Mouse (Mus musculus) forebrain, embryonic 16.5 days (tissue): ENCODE measurements around the gene Slc23a4. TPM values are rescaled to one million over a fixed set of nuclear protein-coding genes. Genes with fewer than 3 reads are reported as not detected.
A peak's percentile ranks its signal among the peaks of the same experiment; 100 is the strongest.

Source experiments
- ATAC-seq: fragments of 200-750 bp; cut with Nextera tagmentation; 2 replicates; pipeline ENCODE4 v1.8.0; 2017; ENCODE audit warnings: mild to moderate bottlenecking, moderate library complexity
- H3K27ac ChIP-seq: fragments of 300-500 bp; sonication (generic); 2 replicates; pipeline ENCODE4 v1.5.1; 2014; ENCODE audit warnings: low read length, control low read depth
- H3K27me3 ChIP-seq: fragments of 300-500 bp; sonication (generic); replicated peaks from 2 replicates; pipeline ENCODE4 v1.6.1; 2014; ENCODE audit warnings: low read length; ENCODE audit not compliant: control insufficient read depth, insufficient read depth
- H3K36me3 ChIP-seq: fragments of 300-500 bp; sonication (generic); 2 replicates; pipeline ENCODE4 v1.6.1; 2014; ENCODE audit not compliant: control insufficient read depth, insufficient read depth
- H3K4me1 ChIP-seq: fragments of 300-500 bp; sonication (generic); replicated peaks from 2 replicates; pipeline ENCODE4 v1.6.1; 2014; ENCODE audit warnings: low read length; ENCODE audit not compliant: control insufficient read depth, insufficient read depth
- H3K4me2 ChIP-seq: fragments of 300-500 bp; sonication (generic); 2 replicates; pipeline ENCODE4 v1.6.1; 2014; ENCODE audit warnings: mild to moderate bottlenecking, low read length, control low read depth
- H3K4me3 ChIP-seq: fragments of 300-500 bp; sonication (generic); replicated peaks from 2 replicates; pipeline ENCODE4 v1.5.1; 2014; ENCODE audit warnings: mild to moderate bottlenecking, low read length, control low read depth
- H3K9ac ChIP-seq: fragments of 300-500 bp; sonication (generic); replicated peaks from 2 replicates; pipeline ENCODE4 v1.6.1; 2014; ENCODE audit warnings: low read depth, low read length, control low read depth
- H3K9me3 ChIP-seq: fragments of 300-500 bp; sonication (generic); 2 replicates; pipeline ENCODE4 v1.6.1; 2016; ENCODE audit warnings: low read length; ENCODE audit not compliant: control insufficient read depth
- WGBS: fragments of 180-500 bp; shearing (Covaris S2); extraction: QIAGEN DNeasy Blood & Tissue Kit; methylation state at CpG from one replicate; pipeline ENCODE4 v1.1.7; 2014; 5-methylcytosine and 5-hydroxymethylcytosine counted together
- polyA plus RNA-seq: library from polyadenylated mRNA; unstranded; fragments of >200 nt; fragmentation: Nextera tagmentation; extraction: Ambion mirVana; gene quantifications from 2 replicates; pipeline ENCODE4 v1.2.1, GENCODE M21; 2015

The Slc23a4 gene
- polyA plus RNA-seq = 0.76 and 0.85 TPM in 2 replicates

- H3K27ac ChIP-seq = no peak within 1 kb of the TSS
- H3K4me1 ChIP-seq = peaks cover 6% of the 10 kb centered on the region
- peak within 1 kb of the TSS; percentile 39 for H3K4me2 ChIP-seq
- H3K36me3 ChIP-seq = no peaks in the 10 kb centered on the region
- H3K4me3 ChIP-seq = no peak within 1 kb of the TSS
- 12% methylated on average over 20 of the region's 20 CpGs for WGBS
- no peaks in the 10 kb centered on the region for H3K27me3 ChIP-seq
- peak; percentile 45 for ATAC-seq
- H3K9me3 ChIP-seq = no peaks in the 10 kb centered on the region
- peak within 1 kb of the TSS; percentile 14; the same call in 1 of the 2 replicates for H3K9ac ChIP-seq
Measured at GRCm38 (mm10) chr6:34988081-34988761, at the start of gene Slc23a4. Gene Slc23a4, minus strand, starts transcription at chr6:34988404.

- no peaks in the 10 kb centered on the region; the same call in 1 of the 2 replicates for H3K36me3 ChIP-seq
- H3K9ac ChIP-seq = no peak overlapping the region
- H3K9me3 ChIP-seq = no peaks in the 10 kb centered on the region
- no peaks in the 10 kb centered on the region for H3K4me1 ChIP-seq
- no peaks in the 10 kb centered on the region for H3K27me3 ChIP-seq
- no peak overlapping the region for H3K4me2 ChIP-seq
- no peak overlapping the region for H3K4me3 ChIP-seq
- 92% methylated on average over 11 of the region's 11 CpGs for WGBS
- no peak overlapping the region for H3K27ac ChIP-seq
- ATAC-seq = no peak
Measured at GRCm38 (mm10) chr6:35033341-35033740, 45.1 kb upstream of the Slc23a4 start.

DNA sequence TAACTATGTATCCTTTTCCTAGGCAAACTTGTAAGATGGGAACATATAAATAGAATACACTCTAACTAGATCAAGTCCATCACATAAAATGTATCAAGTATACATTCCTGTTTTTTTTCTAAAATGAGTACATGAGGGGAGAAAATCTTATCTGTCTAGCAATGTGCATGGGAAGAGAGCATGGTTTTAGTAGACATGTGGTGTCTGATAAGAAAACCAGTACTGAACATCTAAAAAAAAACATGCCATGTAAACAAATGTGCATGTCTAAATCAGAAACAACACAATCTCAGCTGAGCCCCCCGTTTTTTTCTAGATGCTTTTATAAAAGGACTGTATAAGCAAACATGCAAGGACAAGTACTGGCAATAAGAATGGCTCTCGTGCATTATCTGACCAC is 44.5 kb upstream of the Slc23a4 start:
- no peak overlapping the region for H3K9ac ChIP-seq
- WGBS = 91% methylated on average over 2 of the region's 2 CpGs
- H3K27ac ChIP-seq = no peak overlapping the region
- no peak overlapping the region for H3K4me3 ChIP-seq
- no peaks in the 10 kb centered on the region for H3K27me3 ChIP-seq
- no peaks in the 10 kb centered on the region for H3K9me3 ChIP-seq
- no peak overlapping the region for H3K4me2 ChIP-seq
- H3K4me1 ChIP-seq = no peaks in the 10 kb centered on the region
- no peaks in the 10 kb centered on the region; the same call in 1 of the 2 replicates for H3K36me3 ChIP-seq
- ATAC-seq = no peak

DNA sequence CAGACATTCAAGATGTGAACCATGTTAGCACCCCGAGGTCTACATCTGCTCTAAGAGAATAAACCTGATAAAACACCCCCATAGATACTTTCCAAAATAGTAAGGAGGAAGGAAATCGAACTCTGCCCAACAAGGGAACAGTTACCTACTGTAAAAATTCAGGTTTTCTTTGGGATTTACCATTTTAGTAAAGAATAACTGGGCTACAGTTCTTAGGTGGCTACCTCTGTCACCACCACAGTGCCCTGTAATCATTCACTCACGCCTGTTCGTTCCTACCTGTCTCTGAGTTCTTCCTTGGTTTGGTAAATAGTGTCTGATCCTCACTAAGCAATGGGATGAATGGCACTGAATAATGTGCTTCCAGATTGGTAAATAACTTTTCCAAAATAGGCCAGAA is 42.6 kb upstream of the Slc23a4 start:
- WGBS = 96% methylated on average over 4 of the region's 4 CpGs
- H3K4me2 ChIP-seq = no peak overlapping the region
- no peak overlapping the region for H3K4me3 ChIP-seq
- H3K27ac ChIP-seq = no peak overlapping the region
- no peak overlapping the region for H3K9ac ChIP-seq
- peaks cover 4% of the 10 kb centered on the region for H3K4me1 ChIP-seq
- ATAC-seq = no peak
- no peaks in the 10 kb centered on the region for H3K27me3 ChIP-seq
- no peaks in the 10 kb centered on the region for H3K36me3 ChIP-seq
- no peaks in the 10 kb centered on the region for H3K9me3 ChIP-seq

GRCm38 (mm10) chr6:35030226-35030625 is 42.0 kb upstream of the Slc23a4 start:
- ATAC-seq = no peak
- WGBS = 82% methylated on average over 6 of the region's 6 CpGs

DNA sequence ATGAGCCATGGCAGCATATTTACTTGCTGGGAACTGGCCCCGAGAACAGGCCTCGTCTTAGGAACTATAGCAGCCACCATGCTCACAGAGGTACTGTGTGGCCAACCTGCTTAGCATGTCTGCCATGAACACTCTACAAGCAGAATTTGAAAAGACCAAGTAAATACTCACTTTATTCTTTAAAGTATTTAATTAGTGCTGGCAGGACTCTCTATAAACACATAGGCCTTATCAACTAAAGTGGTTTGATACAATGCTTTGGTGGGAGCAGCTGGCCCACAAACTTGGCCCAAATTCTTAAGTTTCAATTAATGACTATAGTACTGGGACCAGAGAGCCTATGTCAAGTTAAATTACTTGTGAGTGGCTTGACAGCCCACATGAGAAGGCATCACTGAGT is 39.8 kb upstream of the Slc23a4 start:
- Histone ChIP-seq H3K9me3 (no peaks in the 10 kb centered on the region), H3K9ac (no peak overlapping the region), H3K4me2 (no peak overlapping the region), H3K4me3 (no peak overlapping the region), H3K27me3 (no peaks in the 10 kb centered on the region), H3K4me1 (peaks cover 6% of the 10 kb centered on the region), H3K27ac (no peak overlapping the region), H3K36me3 (no peaks in the 10 kb centered on the region)
- 28% methylated on average over 2 of the region's 2 CpGs for WGBS
- ATAC-seq = peak; percentile 65

More at GRCm38 (mm10) chr6:35030226-35030625, 42.0 kb upstream of the Slc23a4 start:
- Histone ChIP-seq H3K4me3 (no peak overlapping the region), H3K27ac (no peak overlapping the region), H3K4me1 (peaks cover 4% of the 10 kb centered on the region), H3K4me2 (no peak overlapping the region), H3K9ac (no peak overlapping the region), H3K27me3 (no peaks in the 10 kb centered on the region), H3K9me3 (no peaks in the 10 kb centered on the region), H3K36me3 (no peaks in the 10 kb centered on the region)

GRCm38 (mm10) chr6:35027257-35027656 is 39.1 kb upstream of the Slc23a4 start:
- Histone ChIP-seq H3K4me1 (peaks cover 6% of the 10 kb centered on the region), H3K27ac (no peak overlapping the region), H3K36me3 (no peaks in the 10 kb centered on the region), H3K9ac (no peak overlapping the region), H3K27me3 (no peaks in the 10 kb centered on the region), H3K4me3 (no peak overlapping the region), H3K9me3 (no peaks in the 10 kb centered on the region), H3K4me2 (no peak overlapping the region)
- ATAC-seq = 0 out of 2 replicates have a peak, but pooled peaks have one; percentile 45
- 51% methylated on average over 6 of the region's 6 CpGs for WGBS

GRCm38 (mm10) chr6:35016624-35017023 is 28.4 kb upstream of the Slc23a4 start:
- ATAC-seq = no peak
- no peak overlapping the region for H3K4me2 ChIP-seq
- H3K27ac ChIP-seq = no peak overlapping the region
- H3K9me3 ChIP-seq = no peaks in the 10 kb centered on the region
- H3K27me3 ChIP-seq = no peaks in the 10 kb centered on the region
- H3K36me3 ChIP-seq = no peaks in the 10 kb centered on the region
- H3K4me1 ChIP-seq = no peaks in the 10 kb centered on the region
- no peak overlapping the region for H3K9ac ChIP-seq
- 93% methylated on average over 5 of the region's 5 CpGs for WGBS
- H3K4me3 ChIP-seq = no peak overlapping the region

DNA sequence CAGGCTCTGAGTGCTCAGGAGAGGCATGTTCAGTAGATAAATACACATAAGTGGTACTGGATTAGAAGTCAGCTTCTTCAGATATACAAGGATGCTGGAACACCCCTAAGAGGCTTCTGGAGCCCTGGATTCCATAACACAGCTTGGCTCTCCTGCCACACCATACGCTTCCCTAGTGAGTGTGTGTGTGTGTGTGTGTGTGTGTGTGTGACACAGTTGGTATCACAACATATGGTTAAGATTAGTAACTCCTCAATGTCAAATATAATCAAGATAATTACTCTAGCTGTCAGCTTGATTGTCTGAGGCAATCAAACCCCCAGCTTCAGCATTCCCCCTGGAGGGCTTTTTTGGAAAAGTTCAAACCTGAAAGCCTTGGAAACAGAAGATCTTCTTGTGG is 23.7 kb upstream of the Slc23a4 start:
- no peaks in the 10 kb centered on the region for H3K36me3 ChIP-seq
- no peak overlapping the region for H3K4me2 ChIP-seq
- H3K4me1 ChIP-seq = no peaks in the 10 kb centered on the region
- peak; percentile 84 for ATAC-seq
- no peak overlapping the region for H3K27ac ChIP-seq
- H3K27me3 ChIP-seq = no peaks in the 10 kb centered on the region
- H3K9me3 ChIP-seq = no peaks in the 10 kb centered on the region
- H3K9ac ChIP-seq = no peak overlapping the region
- 67% methylated on average over 1 of the region's 1 CpGs for WGBS
- no peak overlapping the region for H3K4me3 ChIP-seq
